Mouse (Mus musculus): ENCODE measurements around the gene Miox. TPM values are rescaled to one million over a fixed set of nuclear protein-coding genes. Genes with fewer than 3 reads are reported as not detected.

Gene Miox
- polyA plus RNA-seq, 1 experiment from 2014 or later, result not detected

GRCm38 (mm10) chr15:89316146-89316545 lies 18.1 kb upstream of the Miox start:
- Histone ChIP-seq H3K9me3 (no peaks in the 10 kb centered on the region), H3K27me3 (peaks cover 6% of the 10 kb centered on the region), H3K4me3 (replicated peaks) (no peak overlapping the region), H3K4me2 (no peak overlapping the region), H3K27ac (no peak overlapping the region), H3K9ac (replicated peaks) (no peak overlapping the region), H3K4me1 (replicated peaks) (peaks cover 20% of the 10 kb centered on the region), H3K36me3 (no peaks in the 10 kb centered on the region)
- ATAC-seq (ENCODE audit: insufficient number of reproducible peaks, insufficient read depth, low FRiP score, low TSS enrichment, low read depth), result no peak
- WGBS, result 69% methylated on average over 11 of the region's 11 CpGs

DNA sequence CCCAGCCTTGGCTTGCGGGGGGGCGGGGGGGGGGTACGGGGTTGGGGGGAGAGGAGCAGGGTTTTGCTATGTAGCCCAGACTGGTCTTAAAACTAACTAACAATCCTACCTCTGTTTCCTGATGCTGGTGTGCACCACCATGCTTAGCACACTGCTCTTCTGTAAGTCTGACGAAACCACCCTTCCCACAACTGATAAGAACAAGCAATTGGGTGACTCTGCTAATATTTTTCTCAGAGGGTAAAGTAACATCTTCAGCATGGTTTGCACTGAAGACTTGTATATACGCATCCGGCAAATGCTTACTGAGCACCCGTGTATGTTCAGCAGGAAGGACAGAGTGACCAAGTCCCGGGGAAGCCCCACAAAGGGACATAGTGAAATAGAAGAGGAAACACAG lies 12.9 kb upstream of the Miox start:
- Histone ChIP-seq H3K27ac (no peak overlapping the region), H3K4me1 (replicated peaks) (peaks cover 9% of the 10 kb centered on the region), H3K27me3 (peaks cover 32% of the 10 kb centered on the region), H3K9ac (replicated peaks) (no peak overlapping the region), H3K36me3 (no peaks in the 10 kb centered on the region), H3K4me3 (replicated peaks) (no peak overlapping the region), H3K4me2 (no peak overlapping the region), H3K9me3 (no peaks in the 10 kb centered on the region)
- WGBS, result 80% methylated on average over 8 of the region's 8 CpGs
- ATAC-seq (ENCODE audit: insufficient number of reproducible peaks, insufficient read depth, low FRiP score, low TSS enrichment, low read depth), result no peak

GRCm38 (mm10) chr15:89322670-89323522 lies 11.3 kb upstream of the Miox start, which contains the start of gene Adm2:
Gene Adm2, plus strand, starts transcription at chr15:89322720.
- H3K27me3 ChIP-seq, result peaks cover 32% of the 10 kb centered on the region
- peaks cover 9% of the 10 kb centered on the region for H3K4me1 ChIP-seq (replicated peaks)
- 6% methylated on average over 26 of the region's 26 CpGs for WGBS
- peak within 1 kb of the TSS; percentile 19 for H3K4me3 ChIP-seq (replicated peaks)
- no peak within 1 kb of the TSS for H3K27ac ChIP-seq
- no peaks in the 10 kb centered on the region for H3K36me3 ChIP-seq
- ATAC-seq (ENCODE audit: insufficient number of reproducible peaks, insufficient read depth, low FRiP score, low TSS enrichment, low read depth), result no peak
- no peaks in the 10 kb centered on the region for H3K9me3 ChIP-seq
- 0 out of 2 replicates have a peak within 1 kb of the TSS, but pooled peaks have one; percentile 23 for H3K9ac ChIP-seq (replicated peaks)
- peak within 1 kb of the TSS; percentile 47 for H3K4me2 ChIP-seq

GRCm38 (mm10) chr15:89323656-89324055 lies 10.5 kb upstream of the Miox start:
- ATAC-seq (ENCODE audit: insufficient number of reproducible peaks, insufficient read depth, low FRiP score, low TSS enrichment, low read depth), result no peak
- no peaks in the 10 kb centered on the region for H3K9me3 ChIP-seq
- peaks cover 32% of the 10 kb centered on the region for H3K27me3 ChIP-seq
- H3K36me3 ChIP-seq, result no peaks in the 10 kb centered on the region
- H3K27ac ChIP-seq, result no peak overlapping the region
- 90% methylated on average over 4 of the region's 4 CpGs for WGBS
- H3K4me2 ChIP-seq, result no peak overlapping the region
- H3K4me3 ChIP-seq (replicated peaks), result no peak overlapping the region
- peaks cover 9% of the 10 kb centered on the region for H3K4me1 ChIP-seq (replicated peaks)
- H3K9ac ChIP-seq (replicated peaks), result no peak overlapping the region

DNA sequence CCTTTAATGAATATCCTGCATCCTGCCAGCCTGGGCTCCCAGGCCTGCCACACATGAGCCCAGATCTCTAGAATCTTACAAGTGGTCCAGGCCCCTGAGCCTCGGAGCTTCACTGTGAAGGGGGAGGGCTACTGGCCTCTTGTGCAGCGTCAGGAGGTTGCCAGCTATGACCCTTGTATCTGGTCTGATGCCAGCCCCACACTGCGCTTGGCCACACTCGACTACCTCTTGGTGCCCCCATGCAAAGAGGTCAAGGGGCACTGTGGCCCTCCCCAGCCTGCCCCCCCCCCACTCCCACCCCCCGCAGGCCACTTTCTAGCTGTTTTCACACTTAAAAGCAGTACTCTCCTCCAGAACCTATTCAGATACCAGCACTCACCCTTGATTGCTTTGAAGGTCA lies 7.8 kb upstream of the Miox start:
- ATAC-seq (ENCODE audit: insufficient number of reproducible peaks, insufficient read depth, low FRiP score, low TSS enrichment, low read depth), result no peak
- Histone ChIP-seq H3K4me1 (replicated peaks) (peaks cover 9% of the 10 kb centered on the region), H3K27me3 (peaks cover 24% of the 10 kb centered on the region), H3K36me3 (no peaks in the 10 kb centered on the region), H3K4me3 (replicated peaks) (no peak overlapping the region), H3K4me2 (no peak overlapping the region), H3K9ac (replicated peaks) (no peak overlapping the region), H3K27ac (no peak overlapping the region), H3K9me3 (no peaks in the 10 kb centered on the region)
- 53% methylated on average over 5 of the region's 5 CpGs for WGBS

DNA sequence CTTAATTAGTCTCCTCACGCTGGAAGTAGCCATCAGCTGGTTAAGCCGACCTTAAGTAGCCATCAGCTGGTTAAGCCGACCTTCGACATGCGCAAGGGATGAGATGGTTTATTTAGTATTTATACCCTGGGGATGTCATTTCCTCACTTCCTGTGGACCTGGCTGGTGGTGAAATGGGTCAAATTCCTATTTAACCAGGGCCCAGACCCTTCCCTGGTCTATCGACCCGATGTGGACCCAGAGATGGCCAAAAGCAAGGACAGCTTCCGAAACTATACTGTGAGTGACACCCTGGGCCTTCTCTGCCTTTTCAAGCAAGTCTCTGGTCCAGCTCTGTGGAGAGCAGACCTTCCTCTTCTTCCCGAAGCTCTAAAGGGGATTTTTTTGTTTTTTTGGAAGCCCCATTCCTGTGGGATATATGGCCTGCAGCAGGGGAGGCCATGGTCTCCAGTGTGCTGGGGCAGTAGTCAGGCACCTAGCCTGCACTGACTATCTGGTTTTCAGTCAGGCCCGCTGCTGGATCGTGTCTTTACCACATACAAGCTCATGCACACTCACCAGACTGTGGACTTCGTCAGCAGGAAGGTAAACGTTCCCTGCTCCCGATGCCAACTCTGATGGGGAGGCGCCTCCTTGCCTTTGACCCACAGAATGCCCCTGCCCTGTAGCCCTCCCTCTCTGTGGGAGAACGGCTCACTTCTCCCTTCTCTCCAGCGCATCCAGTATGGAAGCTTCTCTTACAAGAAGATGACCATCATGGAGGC lies 758 bp downstream of the Miox start:
- Histone ChIP-seq H3K27ac (no peak overlapping the region), H3K4me3 (replicated peaks) (no peak overlapping the region), H3K27me3 (no peaks in the 10 kb centered on the region), H3K4me2 (no peak overlapping the region), H3K4me1 (replicated peaks) (no peaks in the 10 kb centered on the region), H3K9ac (replicated peaks) (no peak overlapping the region), H3K9me3 (no peaks in the 10 kb centered on the region), H3K36me3 (no peaks in the 10 kb centered on the region)
- no peak for ATAC-seq (ENCODE audit: insufficient number of reproducible peaks, insufficient read depth, low FRiP score, low TSS enrichment, low read depth)
- WGBS, result 82% methylated on average over 17 of the region's 17 CpGs

DNA sequence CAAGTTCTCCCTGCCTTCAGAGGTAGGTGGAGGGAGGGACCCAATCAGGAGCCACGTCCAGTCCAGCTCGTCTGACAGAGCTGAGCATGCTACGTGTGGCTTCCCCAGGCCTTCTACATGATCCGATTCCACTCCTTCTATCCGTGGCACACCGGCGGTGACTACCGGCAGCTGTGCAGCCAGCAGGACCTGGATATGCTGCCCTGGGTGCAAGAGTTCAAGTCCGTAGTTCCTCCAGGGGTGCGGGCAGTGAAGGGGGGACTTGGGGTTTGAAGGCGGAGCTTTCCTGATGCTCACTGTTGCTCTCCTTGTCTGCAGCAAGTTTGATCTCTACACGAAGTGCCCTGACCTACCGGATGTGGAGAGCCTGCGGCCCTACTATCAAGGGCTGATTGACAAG lies 2.2 kb downstream of the Miox start:
- ATAC-seq (ENCODE audit: insufficient number of reproducible peaks, insufficient read depth, low FRiP score, low TSS enrichment, low read depth), result no peak
- no peaks in the 10 kb centered on the region for H3K27me3 ChIP-seq
- no peak overlapping the region for H3K27ac ChIP-seq
- 86% methylated on average over 14 of the region's 14 CpGs for WGBS
- H3K4me2 ChIP-seq, result no peak overlapping the region
- H3K9ac ChIP-seq (replicated peaks), result no peak overlapping the region
- H3K4me1 ChIP-seq (replicated peaks), result no peaks in the 10 kb centered on the region
- H3K4me3 ChIP-seq (replicated peaks), result no peak overlapping the region
- H3K36me3 ChIP-seq, result no peaks in the 10 kb centered on the region
- no peaks in the 10 kb centered on the region for H3K9me3 ChIP-seq

- Histone ChIP-seq H3K27ac (no peak overlapping the region), H3K4me2 (no peak overlapping the region), H3K4me1 (replicated peaks) (no peaks in the 10 kb centered on the region), H3K36me3 (no peaks in the 10 kb centered on the region), H3K4me3 (replicated peaks) (no peak overlapping the region), H3K27me3 (no peaks in the 10 kb centered on the region), H3K9me3 (no peaks in the 10 kb centered on the region), H3K9ac (replicated peaks) (no peak overlapping the region)
- no peak for ATAC-seq (ENCODE audit: insufficient number of reproducible peaks, insufficient read depth, low FRiP score, low TSS enrichment, low read depth)
- WGBS, result 90% methylated on average over 2 of the region's 2 CpGs
Observed at GRCm38 (mm10) chr15:89339696-89340095, 5.5 kb downstream of the Miox start.

DNA sequence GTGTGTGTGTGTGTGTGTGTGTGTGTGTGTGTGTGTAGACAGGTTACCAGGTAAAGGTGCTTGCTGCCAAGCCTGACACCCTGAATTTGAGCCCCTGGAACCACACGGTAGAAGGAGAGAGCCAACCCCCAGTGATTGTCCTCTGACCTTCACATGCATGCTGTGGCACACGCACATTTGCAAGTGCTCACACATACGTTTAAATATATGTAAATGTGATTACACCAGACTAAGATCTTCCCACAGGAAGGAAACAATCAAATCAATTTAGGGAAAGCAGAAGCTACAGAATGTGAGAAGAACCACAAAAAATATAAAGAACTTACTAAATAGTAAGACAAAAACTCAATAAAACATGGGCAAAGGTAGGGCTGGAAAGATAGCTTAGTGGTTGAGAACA lies 5.9 kb downstream of the Miox start:
- Histone ChIP-seq H3K4me1 (replicated peaks) (no peaks in the 10 kb centered on the region), H3K9me3 (no peaks in the 10 kb centered on the region), H3K36me3 (no peaks in the 10 kb centered on the region), H3K9ac (replicated peaks) (no peak overlapping the region), H3K27ac (no peak overlapping the region), H3K4me3 (replicated peaks) (no peak overlapping the region), H3K4me2 (no peak overlapping the region), H3K27me3 (no peaks in the 10 kb centered on the region)
- no peak for ATAC-seq (ENCODE audit: insufficient number of reproducible peaks, insufficient read depth, low FRiP score, low TSS enrichment, low read depth)
- 80% methylated on average over 3 of the region's 3 CpGs for WGBS

- Histone ChIP-seq H3K27me3 (no peaks in the 10 kb centered on the region), H3K4me1 (replicated peaks) (no peaks in the 10 kb centered on the region), H3K4me3 (replicated peaks) (no peak overlapping the region), H3K36me3 (no peaks in the 10 kb centered on the region), H3K9me3 (no peaks in the 10 kb centered on the region), H3K9ac (replicated peaks) (no peak overlapping the region), H3K27ac (no peak overlapping the region), H3K4me2 (no peak overlapping the region)
- ATAC-seq (ENCODE audit: insufficient number of reproducible peaks, insufficient read depth, low FRiP score, low TSS enrichment, low read depth), result no peak
- WGBS, result 48% methylated on average over 1 of the region's 1 CpGs
Observed at GRCm38 (mm10) chr15:89341678-89342077, 7.5 kb downstream of the Miox start.

GRCm38 (mm10) chr15:89343325-89343724 lies 9.1 kb downstream of the Miox start:
- 85% methylated on average over 3 of the region's 3 CpGs for WGBS
- ATAC-seq (ENCODE audit: insufficient number of reproducible peaks, insufficient read depth, low FRiP score, low TSS enrichment, low read depth), result no peak

More at GRCm38 (mm10) chr15:89343325-89343724, 9.1 kb downstream of the Miox start:
- Histone ChIP-seq H3K4me2 (no peak overlapping the region), H3K9ac (replicated peaks) (no peak overlapping the region), H3K27me3 (no peaks in the 10 kb centered on the region), H3K4me1 (replicated peaks) (no peaks in the 10 kb centered on the region), H3K27ac (no peak overlapping the region), H3K36me3 (no peaks in the 10 kb centered on the region), H3K9me3 (no peaks in the 10 kb centered on the region), H3K4me3 (replicated peaks) (no peak overlapping the region)

Measured in limb, embryonic 12.5 days (tissue).